Mouse (Mus musculus) midbrain, embryonic 13.5 days (tissue): ENCODE measurements around the gene Olfr1453. TPM values are rescaled to one million over a fixed set of nuclear protein-coding genes. Genes with fewer than 3 reads are reported as not detected.
"Not testable (repeated sequence)": the region's sequence is repeated elsewhere in the genome, so short reads cannot be mapped to it uniquely, and the experiment has no call there.

Experiments
- ATAC-seq: fragments of 200-750 bp; cut with Nextera tagmentation; 2 replicates; pipeline ENCODE4 v1.8.0; 2017; ENCODE audit warnings: mild to moderate bottlenecking, moderate TSS enrichment, moderate library complexity
- H3K27ac ChIP-seq: fragments of 300-500 bp; sonication (generic); 2 replicates; pipeline ENCODE4 v1.5.1; 2015; ENCODE audit warnings: inconsistent platforms, mild to moderate bottlenecking, moderate library complexity
- H3K27me3 ChIP-seq: fragments of 300-500 bp; sonication (generic); 2 replicates; pipeline ENCODE4 v1.6.1; 2015; ENCODE audit warnings: mild to moderate bottlenecking, inconsistent platforms
- H3K36me3 ChIP-seq: fragments of 300-500 bp; sonication (generic); 2 replicates; pipeline ENCODE4 v1.6.1; 2015; ENCODE audit warnings: mild to moderate bottlenecking, inconsistent platforms
- H3K4me1 ChIP-seq: fragments of 300-500 bp; sonication (generic); replicated peaks from 2 replicates; pipeline ENCODE4 v1.6.1; 2015; ENCODE audit warnings: inconsistent platforms
- H3K4me2 ChIP-seq: fragments of 300-500 bp; sonication (generic); replicated peaks from 2 replicates; pipeline ENCODE4 v1.6.1; 2015; ENCODE audit warnings: moderate library complexity, mild to moderate bottlenecking, inconsistent platforms
- H3K4me3 ChIP-seq: fragments of 300-500 bp; sonication (generic); replicated peaks from 2 replicates; pipeline ENCODE4 v1.5.1; 2015; ENCODE audit warnings: mild to moderate bottlenecking, inconsistent platforms
- H3K9ac ChIP-seq: fragments of 300-500 bp; sonication (generic); replicated peaks from 2 replicates; pipeline ENCODE4 v1.6.1; 2015; ENCODE audit warnings: mild to moderate bottlenecking, inconsistent platforms
- H3K9me3 ChIP-seq: fragments of 300-500 bp; sonication (generic); 2 replicates; pipeline ENCODE4 v1.6.1; 2016; ENCODE audit warnings: mild to moderate bottlenecking, inconsistent platforms
- WGBS: fragments of 180-500 bp; shearing (Covaris S2); methylation state at CpG from one replicate; pipeline ENCODE4 v1.1.7; 2015; 5-methylcytosine and 5-hydroxymethylcytosine counted together
- polyA plus RNA-seq: library from polyadenylated mRNA; unstranded; fragments of >200 nt; fragmentation: Nextera tagmentation; extraction: Ambion mirVana; gene quantifications from 2 replicates; pipeline ENCODE4 v1.2.1, GENCODE M21; 2015

Gene Olfr1453
- not detected in 2 replicates for polyA plus RNA-seq

DNA sequence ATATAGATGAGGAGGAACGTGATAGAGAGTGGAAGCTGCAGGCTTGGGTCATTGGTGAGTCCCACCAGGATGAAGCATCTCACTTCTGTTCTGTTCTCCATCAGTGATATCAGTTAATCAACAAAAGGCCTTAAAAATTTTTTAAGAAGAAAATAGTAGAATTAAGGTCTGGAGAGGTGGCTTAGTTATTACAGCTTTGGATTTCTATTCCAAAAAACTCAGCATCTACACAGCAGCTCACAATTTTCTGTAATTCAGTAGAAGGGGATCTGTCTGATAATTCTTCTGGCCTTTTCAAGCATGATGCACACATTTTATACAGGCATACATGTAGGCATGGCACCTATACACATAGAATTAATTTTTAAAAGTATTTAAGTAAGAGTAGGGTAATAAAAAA lies at the start of gene Olfr1453:
TSS of gene Olfr1453 (minus strand) at position 101 of the 400 bp plus-strand sequence.
- WGBS, result 36% methylated on average over 1 of the region's 1 CpGs
- Histone ChIP-seq H3K4me1 (no peaks in the 10 kb centered on the region), H3K27me3 (no peaks in the 10 kb centered on the region), H3K4me3 (no peak within 1 kb of the TSS), H3K9ac (no peak within 1 kb of the TSS), H3K36me3 (no peaks in the 10 kb centered on the region), H3K9me3 (peaks cover 13% of the 10 kb centered on the region; the same call in 1 of the 2 replicates), H3K27ac (no peak within 1 kb of the TSS), H3K4me2 (no peak within 1 kb of the TSS)
- no peak for ATAC-seq

DNA sequence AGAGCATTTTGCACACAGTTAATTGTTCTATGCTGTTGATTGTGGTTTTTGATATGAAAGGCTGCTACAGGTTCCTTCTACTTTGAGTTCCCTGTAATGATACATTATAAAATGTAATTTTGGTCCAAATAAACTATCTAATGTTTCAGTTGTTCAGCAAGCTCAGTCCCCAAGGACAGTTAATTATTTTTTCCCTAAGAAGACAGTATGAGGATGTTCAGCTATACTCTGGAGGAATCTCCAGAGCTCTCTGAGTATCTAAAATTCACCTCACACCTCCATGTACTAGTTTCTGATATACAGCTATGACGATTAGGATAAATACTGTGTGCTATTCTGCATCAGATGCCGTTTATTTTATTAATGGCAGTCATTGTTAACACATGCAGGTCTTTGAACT lies 32.2 kb upstream of the Olfr1453 start, which contains the start of gene Olfr1454:
TSS of gene Olfr1454 (plus strand) at position 301 of the 400 bp plus-strand sequence.
- no peaks in the 10 kb centered on the region for H3K4me1 ChIP-seq
- no peak within 1 kb of the TSS for H3K27ac ChIP-seq
- no peak within 1 kb of the TSS for H3K4me3 ChIP-seq
- no peak within 1 kb of the TSS for H3K4me2 ChIP-seq
- ATAC-seq, result no peak
- no peaks in the 10 kb centered on the region for H3K36me3 ChIP-seq
- WGBS, result 72% methylated on average over 2 of the region's 2 CpGs
- H3K9me3 ChIP-seq, result peaks cover 25% of the 10 kb centered on the region
- no peak within 1 kb of the TSS for H3K9ac ChIP-seq
- no peaks in the 10 kb centered on the region for H3K27me3 ChIP-seq

DNA sequence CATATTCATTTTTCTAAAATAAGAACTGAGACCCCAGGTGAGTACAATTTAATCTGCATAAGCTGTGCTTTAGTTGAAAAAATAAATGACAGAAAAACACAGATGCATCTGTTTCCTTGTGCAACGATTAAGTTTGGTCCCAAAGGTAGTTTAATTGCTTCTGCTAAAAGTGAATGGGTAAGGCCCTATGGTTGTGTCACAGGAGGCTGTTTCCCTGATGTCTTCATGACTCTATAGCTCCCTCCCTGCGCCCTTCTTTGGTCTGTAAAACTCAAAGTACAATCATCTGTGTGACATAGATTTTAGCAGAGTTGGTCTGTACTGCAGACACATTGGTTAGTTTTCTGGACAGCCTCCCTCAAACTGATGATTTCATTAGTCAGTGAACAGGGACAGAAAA lies 33.4 kb downstream of the Olfr1453 start, which contains the start of gene Olfr1451:
TSS of gene Olfr1451 (plus strand) at position 301 of the 400 bp plus-strand sequence.
- H3K27ac ChIP-seq, result no peak within 1 kb of the TSS
- H3K36me3 ChIP-seq, result no peaks in the 10 kb centered on the region
- no peak for ATAC-seq
- no peaks in the 10 kb centered on the region for H3K27me3 ChIP-seq
- peaks cover 14% of the 10 kb centered on the region for H3K9me3 ChIP-seq
- H3K4me3 ChIP-seq, result no peak within 1 kb of the TSS
- no peaks in the 10 kb centered on the region for H3K4me1 ChIP-seq
- WGBS, result 74% methylated on average over 2 of the region's 2 CpGs
- H3K9ac ChIP-seq, result no peak within 1 kb of the TSS
- H3K4me2 ChIP-seq, result no peak within 1 kb of the TSS

DNA sequence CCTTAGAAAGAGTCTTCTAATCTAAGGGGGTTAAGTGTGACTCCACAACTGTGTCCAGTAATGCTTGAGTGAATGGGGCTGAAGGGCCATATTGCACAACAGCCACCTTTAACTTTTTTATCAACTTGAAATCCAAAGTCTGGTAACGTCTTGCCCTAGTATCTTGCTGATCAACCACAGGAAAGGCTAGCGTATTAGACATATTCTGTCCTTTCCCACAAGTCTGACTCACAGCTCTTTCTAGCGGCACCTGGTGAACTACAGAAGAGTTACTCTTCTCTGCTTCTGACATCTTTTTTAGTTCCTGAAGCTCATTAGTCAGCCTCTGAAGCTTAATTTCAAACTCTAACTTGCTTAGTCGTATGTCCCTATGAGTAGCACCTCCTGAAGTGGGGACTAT lies 35.8 kb downstream of the Olfr1453 start:
- not testable (repeated sequence) for ATAC-seq, H3K4me3 ChIP-seq, H3K4me2 ChIP-seq, H3K9ac ChIP-seq, H3K27me3 ChIP-seq, H3K4me1 ChIP-seq, H3K27ac ChIP-seq, H3K36me3 ChIP-seq
- 95% methylated on average over 4 of the region's 4 CpGs for WGBS
- H3K9me3 ChIP-seq, result peaks cover 19% of the 10 kb centered on the region

Other genes with a start within 250 kb of the Olfr1453 start
- gene Zfp91, start 232.2 kb downstream of the Olfr1453 start, polyA plus RNA-seq, result 15.9 and 17.1 TPM in 2 replicates
- gene Lpxn, start 232.1 kb downstream of the Olfr1453 start, polyA plus RNA-seq, result 0.89 and 1.3 TPM in 2 replicates
- not detected in 2 replicates for gene Gm5244, start 181.6 kb downstream of the Olfr1453 start, polyA plus RNA-seq
- not detected in 2 replicates for gene Olfr1444, start 171.0 kb downstream of the Olfr1453 start, polyA plus RNA-seq
- not detected in 2 replicates for gene Olfr1445, start 144.5 kb downstream of the Olfr1453 start, polyA plus RNA-seq
- not detected in 2 replicates for gene Olfr1446, start 134.8 kb downstream of the Olfr1453 start, polyA plus RNA-seq
- gene Olfr1447, start 124.6 kb downstream of the Olfr1453 start, polyA plus RNA-seq, result not detected in 2 replicates
- gene Olfr1448, start 103.9 kb downstream of the Olfr1453 start, polyA plus RNA-seq, result not detected in 2 replicates
- not detected in 2 replicates for gene Olfr1449, start 97.5 kb downstream of the Olfr1453 start, polyA plus RNA-seq
- not detected in 2 replicates for gene Olfr1450, start 78.1 kb downstream of the Olfr1453 start, polyA plus RNA-seq
- gene Olfr1451, start 33.3 kb downstream of the Olfr1453 start, polyA plus RNA-seq, result not detected in 2 replicates
- gene Olfr1454, start 32.3 kb upstream of the Olfr1453 start, polyA plus RNA-seq, result not detected in 2 replicates
- gene Olfr1457, start 69.6 kb upstream of the Olfr1453 start, polyA plus RNA-seq, result not detected in 2 replicates
- not detected in 2 replicates for gene Olfr1458, start 78.4 kb upstream of the Olfr1453 start, polyA plus RNA-seq
- not detected in 2 replicates for gene Olfr1459, start 121.2 kb upstream of the Olfr1453 start, polyA plus RNA-seq
- not detected in 2 replicates for gene Olfr1461, start 134.7 kb upstream of the Olfr1453 start, polyA plus RNA-seq
- gene Olfr1462, start 157.4 kb upstream of the Olfr1453 start, polyA plus RNA-seq, result not detected in 2 replicates
- not detected in 2 replicates for gene Olfr1463, start 203.0 kb upstream of the Olfr1453 start, polyA plus RNA-seq